Mouse (Mus musculus): ENCODE results near the gene Dnajb8. TPM values are rescaled to one million over a fixed set of nuclear protein-coding genes. Genes with fewer than 3 reads are reported as not detected.

Dnajb8 gene
- polyA plus RNA-seq, 1 experiment from 2014 or later: not detected

DNA sequence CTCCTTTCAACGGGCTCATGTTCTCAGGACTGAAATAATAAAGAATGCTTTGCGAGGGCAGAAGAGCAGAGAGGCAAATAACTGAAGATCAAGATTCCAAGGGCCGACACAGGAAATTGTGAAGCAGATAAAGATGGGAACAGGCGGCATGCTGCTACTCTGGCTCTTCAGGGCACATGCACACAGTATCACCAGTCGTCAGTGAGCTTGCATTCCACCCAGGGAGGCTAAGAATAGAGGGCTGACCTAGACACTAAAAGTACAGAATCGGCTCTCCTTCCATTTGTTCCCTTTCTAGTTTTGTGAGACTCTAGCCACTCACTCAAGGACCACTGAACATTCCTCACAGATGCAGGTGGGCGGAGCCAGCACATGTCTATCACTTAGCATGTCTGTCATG lies 79.2 kb downstream of the Dnajb8 start:
- Histone ChIP-seq H3K4me1 (no peaks in the 10 kb centered on the region), H3K4me3 (replicated peaks) (no peak overlapping the region), H3K27me3 (no peaks in the 10 kb centered on the region), H3K4me2 (replicated peaks) (no peak overlapping the region), H3K36me3 (peaks cover 6% of the 10 kb centered on the region; the same call in 1 of the 2 replicates), H3K9ac (no peak overlapping the region), H3K9me3 (replicated peaks) (no peaks in the 10 kb centered on the region), H3K27ac (replicated peaks) (no peak overlapping the region)
- whole genome bisulfite sequencing: 73% methylated on average over 7 of the region's 7 CpGs
- ATAC-seq (ENCODE audit: insufficient number of reproducible peaks, low FRiP score, low TSS enrichment, low read depth): no peak

Other genes starting within 250 kb of the Dnajb8 start
- 41.6 and 45.5 TPM in 2 replicates for gene H1fx, start 240.6 kb upstream of the Dnajb8 start, polyA plus RNA-seq (2015; fragmentation: Nextera tagmentation; extraction: Ambion mirVana)
- 218 and 225 TPM in 2 replicates for gene Rab7, start 177.0 kb upstream of the Dnajb8 start, polyA plus RNA-seq (2015; fragmentation: Nextera tagmentation; extraction: Ambion mirVana)
- 376 and 384 TPM in 2 replicates for gene Rpn1, start 137.8 kb upstream of the Dnajb8 start, polyA plus RNA-seq (2015; fragmentation: Nextera tagmentation; extraction: Ambion mirVana)
- gene Gata2, start 28.4 kb upstream of the Dnajb8 start, polyA plus RNA-seq (2015; fragmentation: Nextera tagmentation; extraction: Ambion mirVana): 43.8 and 56.3 TPM in 2 replicates
- gene Eefsec, start 224.3 kb downstream of the Dnajb8 start, polyA plus RNA-seq (2015; fragmentation: Nextera tagmentation; extraction: Ambion mirVana): 36.2 and 37.4 TPM in 2 replicates
- gene Ruvbl1, start 243.1 kb downstream of the Dnajb8 start, polyA plus RNA-seq (2015; fragmentation: Nextera tagmentation; extraction: Ambion mirVana): 131 and 134 TPM in 2 replicates